Mouse (Mus musculus) liver, embryonic 14.5 days (tissue): ENCODE measurements around the gene 1500011B03Rik.

Experiments used
- CTCF ChIP-seq: IDR thresholded peaks from 2 replicates; pipeline ENCODE4 v1.5.1; 2016; ENCODE audit warnings: antibody characterized with exemption, low read depth, control low read depth
- EP300 ChIP-seq: IDR thresholded peaks from 2 replicates; pipeline ENCODE4 v1.6.1; 2016; ENCODE audit warnings: antibody characterized with exemption, low read depth

DNA sequence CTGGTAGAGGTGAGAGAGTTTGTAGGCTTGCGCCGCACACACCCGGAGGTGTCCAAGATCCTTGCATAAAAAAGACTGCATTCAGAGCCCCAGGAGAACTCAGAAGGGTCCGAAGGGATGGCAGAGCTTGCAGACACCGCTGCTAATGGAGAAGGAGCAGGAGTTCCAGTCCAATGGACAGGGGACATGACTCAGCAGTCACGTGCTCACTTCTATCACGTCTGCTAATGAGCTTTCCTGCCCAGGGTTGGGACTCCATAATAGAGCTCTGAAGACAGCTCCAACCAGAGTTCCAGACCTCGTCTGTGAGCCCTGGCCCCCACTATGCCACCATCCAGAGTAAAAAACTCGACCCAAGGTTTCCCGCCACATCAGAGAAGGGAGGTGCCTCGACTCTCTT, 5.1 kb downstream of the 1500011B03Rik start:
- TF ChIP-seq CTCF (no peak), EP300 (no peak)
